Mouse (Mus musculus): ENCODE measurements around the gene Mta2. TPM values are rescaled to one million over a fixed set of nuclear protein-coding genes. Genes with fewer than 3 reads are reported as not detected.

The Mta2 gene
- polyA plus RNA-seq, 1 experiment from 2014 or later, result 192 TPM

DNA sequence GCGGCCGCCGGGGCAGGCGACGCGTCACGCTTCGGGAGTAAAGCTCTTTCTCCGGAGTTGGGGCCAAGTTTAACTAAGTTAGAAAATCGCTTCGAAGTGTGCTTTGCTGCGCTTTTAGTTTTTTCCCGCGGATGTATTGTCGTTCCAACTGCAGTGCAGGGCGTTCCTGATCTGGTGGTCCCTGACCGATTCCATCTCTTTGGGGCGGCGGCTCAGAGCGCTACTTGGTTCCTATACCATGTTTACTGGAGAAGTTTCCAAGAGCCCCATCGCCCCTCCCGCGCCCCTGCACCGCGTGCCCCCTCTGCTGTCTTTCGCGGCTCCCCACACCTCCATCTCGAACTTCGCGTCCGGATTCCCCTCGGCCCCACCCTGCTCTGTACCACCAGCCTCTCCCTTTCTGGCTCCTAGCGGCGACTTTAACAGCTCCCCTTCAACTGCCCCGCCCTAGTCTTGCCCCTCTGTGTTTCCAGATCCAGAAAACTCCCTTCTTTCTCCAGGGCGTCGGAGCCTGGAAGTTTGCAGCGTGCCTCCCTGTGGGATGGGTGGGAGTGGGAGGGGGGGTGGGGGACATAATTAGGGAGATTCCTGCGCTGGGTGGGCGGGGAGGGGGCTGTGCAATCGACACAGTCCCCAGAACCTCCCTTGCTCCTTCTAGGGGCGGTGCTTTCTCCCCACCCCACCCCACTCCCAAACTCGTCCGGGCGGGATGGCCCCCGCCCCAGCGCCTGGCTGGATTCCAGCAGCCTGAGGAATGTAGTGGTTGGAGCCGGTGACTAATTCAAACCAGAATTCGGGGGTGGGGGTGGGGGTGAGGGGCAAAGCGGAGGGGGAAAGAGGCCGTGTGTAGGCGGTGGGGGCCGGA is 48.1 kb downstream of the Mta2 start:
- peak; percentile 69 for ATAC-seq (ENCODE audit: low FRiP score, low read depth)

DNA sequence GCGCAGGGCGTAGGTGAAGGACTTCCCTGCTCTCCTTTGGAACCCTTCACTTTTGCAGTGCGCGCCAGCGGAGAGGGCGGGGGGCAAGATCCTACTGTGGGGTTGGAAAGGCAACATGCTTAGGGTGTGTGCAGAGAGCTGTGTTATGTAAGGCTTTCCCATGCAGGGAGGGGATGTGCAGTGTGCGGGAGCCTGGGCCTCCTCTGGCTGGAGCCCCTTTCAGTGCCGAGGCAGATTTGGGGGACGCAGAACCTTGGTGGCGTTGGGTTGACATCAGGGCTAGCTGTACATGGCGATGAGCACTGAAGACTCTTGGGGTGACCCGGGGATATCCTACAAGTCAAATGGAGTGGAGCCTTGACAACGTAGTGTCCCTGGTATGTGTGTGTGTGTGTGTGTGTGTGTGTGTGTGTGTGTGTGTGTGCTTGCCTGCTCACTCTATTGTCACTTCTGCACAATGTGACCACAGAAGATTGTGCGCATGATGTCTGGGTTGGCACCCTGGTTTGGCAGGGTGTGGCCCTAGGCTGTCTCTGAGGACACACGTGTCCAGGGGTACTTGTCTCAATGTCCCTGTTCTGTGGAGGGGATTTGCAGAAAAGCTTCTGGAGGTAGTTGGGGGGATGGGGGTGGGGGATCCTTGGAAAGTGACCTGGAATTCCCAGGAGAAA is 48.9 kb downstream of the Mta2 start:
- Histone ChIP-seq H3K4me2 (replicated peaks) (peak overlapping the region; percentile 95), H3K4me3 (peak overlapping the region; percentile 53), H3K4me1 (peaks cover 28% of the 10 kb centered on the region), H3K36me3 (no peaks in the 10 kb centered on the region), H3K9me3 (no peaks in the 10 kb centered on the region), H3K27me3 (peaks cover 53% of the 10 kb centered on the region), H3K27ac (replicated peaks) (no peak overlapping the region), H3K9ac (replicated peaks) (peak overlapping the region; percentile 62)
- peak; percentile 53 for ATAC-seq (ENCODE audit: low FRiP score, low read depth)
- 18% methylated on average over 13 of the region's 15 CpGs for WGBS

More for the DNA sequence above, 48.1 kb downstream of the Mta2 start:
- Histone ChIP-seq H3K27ac (replicated peaks) (0 out of 2 replicates have a peak overlapping the region, but pooled peaks have one; percentile 15), H3K9me3 (no peaks in the 10 kb centered on the region), H3K4me3 (peak overlapping the region; percentile 53), H3K27me3 (peaks cover 53% of the 10 kb centered on the region), H3K9ac (replicated peaks) (peak overlapping the region; percentile 62), H3K36me3 (no peaks in the 10 kb centered on the region), H3K4me2 (replicated peaks) (peak overlapping the region; percentile 95), H3K4me1 (peaks cover 35% of the 10 kb centered on the region)
- under 1% methylated on average over 53 of the region's 53 CpGs for WGBS

DNA sequence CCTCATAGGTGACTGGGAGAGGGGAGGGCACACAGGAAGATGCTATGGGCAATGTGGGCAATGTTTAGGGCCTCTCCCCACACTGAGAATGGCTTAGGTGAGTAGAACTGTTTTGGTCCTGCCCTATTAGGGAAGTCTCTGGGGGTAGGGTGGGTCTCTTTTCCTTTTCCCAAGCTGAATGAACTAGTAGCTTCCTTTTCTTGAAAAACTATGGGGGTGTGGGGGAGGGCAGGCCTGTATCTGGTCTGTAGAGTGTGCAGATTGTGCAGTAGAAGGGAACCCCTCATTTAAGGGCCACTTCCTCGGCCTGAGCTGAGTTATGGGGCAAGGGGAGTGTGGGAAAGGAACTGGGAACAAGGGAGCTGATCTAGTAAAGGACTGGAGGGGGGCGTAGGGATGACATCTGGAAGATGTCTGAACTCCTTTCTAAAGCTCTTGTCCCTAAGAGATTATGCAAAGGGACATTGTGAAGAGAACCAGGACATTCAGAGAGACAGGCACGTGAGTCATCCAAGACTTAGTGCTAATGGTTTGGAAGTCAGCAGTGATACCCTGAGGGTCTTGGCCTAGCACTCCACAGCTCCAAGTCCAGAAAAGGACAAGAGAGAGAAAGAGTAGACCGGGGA is 49.7 kb downstream of the Mta2 start:
- no peak overlapping the region for H3K4me3 ChIP-seq
- H3K4me2 ChIP-seq (replicated peaks), result peak overlapping the region; percentile 9; the same call in 1 of the 2 replicates
- ATAC-seq (ENCODE audit: low FRiP score, low read depth), result no peak
- no peak overlapping the region for H3K9ac ChIP-seq (replicated peaks)
- peaks cover 28% of the 10 kb centered on the region for H3K4me1 ChIP-seq
- no peaks in the 10 kb centered on the region for H3K9me3 ChIP-seq
- WGBS, result 67% methylated on average over 4 of the region's 4 CpGs
- H3K27ac ChIP-seq (replicated peaks), result no peak overlapping the region
- H3K36me3 ChIP-seq, result no peaks in the 10 kb centered on the region
- H3K27me3 ChIP-seq, result peaks cover 48% of the 10 kb centered on the region

GRCm38 (mm10) chr19:8991871-8992735 is 50.4 kb downstream of the Mta2 start:
- H3K9ac ChIP-seq (replicated peaks), result no peak overlapping the region
- no peak overlapping the region for H3K4me2 ChIP-seq (replicated peaks)
- 84% methylated on average over 13 of the region's 13 CpGs for WGBS
- H3K27me3 ChIP-seq, result peaks cover 48% of the 10 kb centered on the region
- H3K4me1 ChIP-seq, result peaks cover 28% of the 10 kb centered on the region
- H3K4me3 ChIP-seq, result no peak overlapping the region
- no peaks in the 10 kb centered on the region for H3K36me3 ChIP-seq
- no peak for ATAC-seq (ENCODE audit: low FRiP score, low read depth)
- no peaks in the 10 kb centered on the region for H3K9me3 ChIP-seq
- H3K27ac ChIP-seq (replicated peaks), result no peak overlapping the region

- Histone ChIP-seq H3K4me1 (peaks cover 28% of the 10 kb centered on the region), H3K27me3 (peaks cover 43% of the 10 kb centered on the region), H3K36me3 (no peaks in the 10 kb centered on the region), H3K27ac (replicated peaks) (no peak overlapping the region), H3K4me3 (no peak overlapping the region), H3K4me2 (replicated peaks) (no peak overlapping the region), H3K9me3 (no peaks in the 10 kb centered on the region), H3K9ac (replicated peaks) (no peak overlapping the region)
- no peak for ATAC-seq (ENCODE audit: low FRiP score, low read depth)
- 34% methylated on average over 12 of the region's 12 CpGs for WGBS
Measured at GRCm38 (mm10) chr19:8992769-8993624, 51.3 kb downstream of the Mta2 start.

GRCm38 (mm10) chr19:8993625-8993912 is 51.9 kb downstream of the Mta2 start:
- peaks cover 27% of the 10 kb centered on the region for H3K4me1 ChIP-seq
- no peak for ATAC-seq (ENCODE audit: low FRiP score, low read depth)

GRCm38 (mm10) chr19:8994813-8995607 is 53.3 kb downstream of the Mta2 start:
- no peak for ATAC-seq (ENCODE audit: low FRiP score, low read depth)
- 82% methylated on average over 10 of the region's 10 CpGs for WGBS

More at GRCm38 (mm10) chr19:8993625-8993912, 51.9 kb downstream of the Mta2 start:
- no peaks in the 10 kb centered on the region for H3K36me3 ChIP-seq
- H3K4me2 ChIP-seq (replicated peaks), result no peak overlapping the region
- no peak overlapping the region for H3K4me3 ChIP-seq
- H3K9ac ChIP-seq (replicated peaks), result no peak overlapping the region
- WGBS, result 49% methylated on average over 2 of the region's 2 CpGs
- peaks cover 37% of the 10 kb centered on the region for H3K27me3 ChIP-seq
- H3K9me3 ChIP-seq, result no peaks in the 10 kb centered on the region
- no peak overlapping the region for H3K27ac ChIP-seq (replicated peaks)

GRCm38 (mm10) chr19:8996601-8997000 is 54.9 kb downstream of the Mta2 start:
- Histone ChIP-seq H3K4me2 (replicated peaks) (no peak overlapping the region), H3K4me1 (peaks cover 2% of the 10 kb centered on the region; the same call in 1 of the 2 replicates), H3K27me3 (peaks cover 7% of the 10 kb centered on the region; the same call in 1 of the 2 replicates), H3K4me3 (no peak overlapping the region), H3K36me3 (no peaks in the 10 kb centered on the region), H3K9ac (replicated peaks) (no peak overlapping the region), H3K27ac (replicated peaks) (no peak overlapping the region), H3K9me3 (no peaks in the 10 kb centered on the region)
- WGBS, result 92% methylated on average over 6 of the region's 6 CpGs
- ATAC-seq (ENCODE audit: low FRiP score, low read depth), result no peak

More at GRCm38 (mm10) chr19:8994813-8995607, 53.3 kb downstream of the Mta2 start:
- Histone ChIP-seq H3K27me3 (peaks cover 23% of the 10 kb centered on the region), H3K36me3 (no peaks in the 10 kb centered on the region), H3K9ac (replicated peaks) (no peak overlapping the region), H3K9me3 (no peaks in the 10 kb centered on the region), H3K4me3 (no peak overlapping the region), H3K4me2 (replicated peaks) (no peak overlapping the region), H3K4me1 (peaks cover 13% of the 10 kb centered on the region), H3K27ac (replicated peaks) (no peak overlapping the region)

DNA sequence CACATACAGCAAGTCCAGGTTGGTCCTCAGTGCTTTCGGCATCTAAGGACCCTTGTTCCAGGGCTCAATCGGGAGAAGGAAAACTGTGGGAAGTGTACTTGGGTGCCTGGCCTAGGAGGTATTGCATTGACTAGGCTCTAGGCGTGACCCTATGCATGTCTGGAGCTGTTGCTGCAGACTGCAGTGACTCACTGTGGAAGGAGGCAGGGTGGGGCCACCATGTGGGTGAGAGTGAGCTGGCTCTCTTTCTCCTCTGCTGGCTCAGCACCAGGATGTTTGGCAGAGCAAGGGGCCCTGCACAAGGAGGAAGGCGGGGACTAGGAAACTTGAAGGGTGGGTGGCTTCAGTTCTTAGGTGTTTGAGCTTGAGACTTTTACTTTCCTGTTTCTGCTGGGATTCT is 55.9 kb downstream of the Mta2 start:
- WGBS, result 79% methylated on average over 4 of the region's 4 CpGs
- H3K4me1 ChIP-seq, result peaks cover 2% of the 10 kb centered on the region; the same call in 1 of the 2 replicates
- H3K27me3 ChIP-seq, result peaks cover 4% of the 10 kb centered on the region; the same call in 1 of the 2 replicates
- H3K4me3 ChIP-seq, result no peak overlapping the region
- H3K9me3 ChIP-seq, result no peaks in the 10 kb centered on the region
- no peak overlapping the region for H3K4me2 ChIP-seq (replicated peaks)
- no peak for ATAC-seq (ENCODE audit: low FRiP score, low read depth)
- no peak overlapping the region for H3K9ac ChIP-seq (replicated peaks)
- H3K27ac ChIP-seq (replicated peaks), result no peak overlapping the region
- H3K36me3 ChIP-seq, result no peaks in the 10 kb centered on the region

DNA sequence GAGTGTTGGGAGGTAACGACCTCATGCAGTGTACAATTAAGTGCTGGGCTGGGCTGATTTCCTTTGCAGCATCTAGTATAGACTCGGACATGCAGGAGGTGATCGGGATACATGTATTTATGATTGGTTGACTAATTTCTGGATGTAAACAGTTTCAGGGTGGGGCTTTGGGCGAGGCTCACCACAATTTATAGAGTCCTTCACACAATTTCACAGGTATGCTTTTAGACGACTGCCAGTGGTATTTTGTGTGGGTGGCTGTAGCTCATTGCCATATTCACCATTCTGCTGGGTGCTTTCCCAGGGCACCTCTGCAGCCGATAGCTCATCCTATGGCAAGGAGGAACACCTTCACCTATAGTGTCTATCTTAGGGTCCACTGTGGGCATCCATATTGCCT is 56.9 kb downstream of the Mta2 start:
- Histone ChIP-seq H3K27me3 (no peaks in the 10 kb centered on the region), H3K27ac (replicated peaks) (no peak overlapping the region), H3K9me3 (no peaks in the 10 kb centered on the region), H3K4me3 (no peak overlapping the region), H3K36me3 (no peaks in the 10 kb centered on the region), H3K4me2 (replicated peaks) (no peak overlapping the region), H3K9ac (replicated peaks) (no peak overlapping the region), H3K4me1 (no peaks in the 10 kb centered on the region)
- WGBS, result 90% methylated on average over 6 of the region's 6 CpGs
- ATAC-seq (ENCODE audit: low FRiP score, low read depth), result no peak
